Mouse (Mus musculus) bone marrow macrophage, adult 2 months (primary cell): ENCODE results near the gene Flvcr2.

Experiments
- CTCF ChIP-seq: IDR thresholded peaks from 2 replicates; pipeline ENCODE4 v1.5.1; 2012; ENCODE audit warnings: low read depth, mild to moderate bottlenecking, low read length, moderate library complexity
- POLR2A ChIP-seq: IDR thresholded peaks from 2 replicates; pipeline ENCODE4 v1.6.1; 2012; ENCODE audit warnings: mild to moderate bottlenecking, low read depth, low read length, borderline replicate concordance

GRCm38 (mm10) chr12:85859111-85859510 lies 112.8 kb downstream of the Flvcr2 start:
- TF ChIP-seq POLR2A = no peak
- no peak for TF ChIP-seq CTCF
